Mouse (Mus musculus) heart, embryonic 15.5 days (tissue): Measurements from ENCODE around the gene Acap2. TPM values are rescaled to one million over a fixed set of nuclear protein-coding genes. Genes with fewer than 3 reads are reported as not detected.

Experiments
- ATAC-seq: fragments of 200-750 bp; cut with Nextera tagmentation; replicated peaks from 2 replicates; pipeline ENCODE4 v1.8.0; 2017; ENCODE audit warnings: low read depth, moderate TSS enrichment; ENCODE audit not compliant: insufficient number of reproducible peaks, insufficient read depth, low FRiP score
- H3K27ac ChIP-seq: fragments of 300-500 bp; sonication (generic); 2 replicates; pipeline ENCODE4 v1.5.1; 2015; ENCODE audit warnings: mild to moderate bottlenecking, inconsistent platforms
- H3K27me3 ChIP-seq: fragments of 300-500 bp; sonication (generic); 2 replicates; pipeline ENCODE4 v1.6.1; 2015; ENCODE audit warnings: inconsistent platforms
- H3K36me3 ChIP-seq: fragments of 300-500 bp; sonication (generic); 2 replicates; pipeline ENCODE4 v1.6.1; 2015; ENCODE audit warnings: mild to moderate bottlenecking, inconsistent platforms
- H3K4me1 ChIP-seq: fragments of 300-500 bp; sonication (generic); replicated peaks from 2 replicates; pipeline ENCODE4 v1.6.1; 2015; ENCODE audit warnings: inconsistent platforms
- H3K4me2 ChIP-seq: fragments of 300-500 bp; sonication (generic); 2 replicates; pipeline ENCODE4 v1.6.1; 2015; ENCODE audit warnings: inconsistent platforms, mild to moderate bottlenecking, moderate library complexity
- H3K4me3 ChIP-seq: fragments of 300-500 bp; sonication (generic); 2 replicates; pipeline ENCODE4 v1.5.1; 2015; ENCODE audit warnings: mild to moderate bottlenecking, inconsistent platforms
- H3K9ac ChIP-seq: fragments of 300-500 bp; sonication (generic); 2 replicates; pipeline ENCODE4 v1.6.1; 2015; ENCODE audit warnings: mild to moderate bottlenecking, inconsistent platforms
- H3K9me3 ChIP-seq: fragments of 300-500 bp; sonication (generic); replicated peaks from 2 replicates; pipeline ENCODE4 v1.6.1; 2016; ENCODE audit warnings: inconsistent platforms
- WGBS: fragments of 180-500 bp; shearing (Covaris S2); methylation state at CpG from one replicate; pipeline ENCODE4 v1.1.7; 2015; ENCODE audit warnings: mixed read lengths; 5-methylcytosine and 5-hydroxymethylcytosine counted together
- polyA plus RNA-seq: library from polyadenylated mRNA; unstranded; fragments of >200 nt; fragmentation: Nextera tagmentation; extraction: Ambion mirVana; gene quantifications from 2 replicates; pipeline ENCODE4 v1.2.1, GENCODE M21; 2015

Gene Acap2
- polyA plus RNA-seq, 1 experiment from 2014 or later, result 10.6 TPM

DNA sequence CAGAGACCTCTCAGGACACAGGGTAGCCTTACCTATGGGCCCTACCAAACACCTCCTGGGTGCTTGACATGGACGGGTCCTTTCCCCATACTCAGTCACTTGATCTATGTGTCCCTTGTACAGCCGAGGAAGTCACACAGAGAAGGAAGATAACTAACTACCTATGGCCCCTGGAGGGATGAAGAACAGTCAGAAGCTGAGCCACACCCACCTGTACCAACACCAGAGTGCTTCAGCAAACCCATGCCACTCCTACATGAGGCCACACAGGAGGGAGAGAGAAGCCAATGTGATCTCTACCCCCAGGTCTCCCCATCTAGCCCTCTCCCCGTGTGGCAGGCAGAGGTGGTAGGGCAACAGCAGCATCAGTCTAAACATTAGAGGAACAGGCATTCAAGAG, 138.1 kb downstream of the Acap2 start:
- no peak overlapping the region for H3K9ac ChIP-seq
- H3K4me1 ChIP-seq, result peaks cover 18% of the 10 kb centered on the region
- no peaks in the 10 kb centered on the region for H3K9me3 ChIP-seq
- H3K36me3 ChIP-seq, result no peaks in the 10 kb centered on the region
- no peak overlapping the region for H3K4me3 ChIP-seq
- ATAC-seq, result no peak
- H3K4me2 ChIP-seq, result no peak overlapping the region
- WGBS, result 73% methylated on average over 3 of the region's 3 CpGs
- H3K27ac ChIP-seq, result no peak overlapping the region
- H3K27me3 ChIP-seq, result no peaks in the 10 kb centered on the region

DNA sequence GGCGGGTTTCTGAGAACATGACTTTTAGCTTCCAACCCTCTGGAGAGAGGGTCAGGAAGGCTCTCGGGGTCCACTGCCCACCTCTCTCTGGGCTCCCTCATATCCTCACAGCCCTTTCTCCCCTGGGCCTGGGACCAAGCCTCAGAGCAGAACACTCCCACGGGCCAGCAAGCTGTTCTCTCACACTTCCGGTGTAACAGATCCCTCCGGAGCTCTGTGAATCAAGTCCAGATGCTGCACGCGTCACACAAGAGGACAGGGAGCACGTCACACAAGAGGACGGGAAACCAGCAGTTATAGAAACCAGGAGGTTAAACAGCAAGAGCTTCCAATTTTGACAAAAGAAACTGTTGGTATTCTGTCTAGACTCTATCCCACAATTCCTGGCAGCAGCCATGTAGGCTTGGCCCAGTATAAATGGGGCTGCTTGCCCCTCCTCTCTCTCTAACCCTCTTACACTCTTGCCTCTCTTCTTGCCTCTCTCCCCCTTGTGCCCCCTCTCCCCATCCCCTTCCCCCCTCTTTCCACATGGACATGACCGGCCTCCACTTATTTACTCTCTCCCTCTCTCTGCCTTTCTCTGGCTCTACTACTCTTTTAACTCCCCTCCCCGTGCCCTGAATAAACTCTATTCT, 139.7 kb downstream of the Acap2 start:
- Histone ChIP-seq H3K9me3 (no peaks in the 10 kb centered on the region), H3K9ac (no peak overlapping the region), H3K4me2 (no peak overlapping the region), H3K4me1 (peaks cover 14% of the 10 kb centered on the region; the same call in 1 of the 2 replicates), H3K4me3 (no peak overlapping the region), H3K27ac (peak overlapping the region; percentile 27), H3K36me3 (no peaks in the 10 kb centered on the region), H3K27me3 (no peaks in the 10 kb centered on the region)
- no peak for ATAC-seq
- 72% methylated on average over 11 of the region's 11 CpGs for WGBS

DNA sequence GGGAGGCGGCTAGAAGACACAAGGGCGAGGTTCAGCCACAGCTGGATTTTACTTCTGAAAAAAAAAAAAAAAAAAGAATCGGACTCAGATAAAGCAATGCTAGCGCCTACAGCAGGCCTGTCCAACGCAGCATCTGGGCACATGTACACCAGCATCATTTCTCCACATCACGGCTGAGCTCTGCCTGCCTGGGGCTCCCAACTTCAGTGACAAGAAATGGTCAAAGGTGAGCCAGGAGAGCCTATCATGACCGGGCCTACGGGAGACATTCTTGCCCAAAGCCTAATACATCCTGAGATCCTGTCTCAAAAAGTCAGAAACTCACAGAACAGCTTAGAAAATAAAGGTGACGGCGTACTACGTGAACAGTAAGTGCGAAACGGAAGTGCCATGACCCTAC, 140.3 kb downstream of the Acap2 start:
- H3K9me3 ChIP-seq, result no peaks in the 10 kb centered on the region
- 93% methylated on average over 13 of the region's 13 CpGs for WGBS
- H3K9ac ChIP-seq, result no peak overlapping the region
- H3K27ac ChIP-seq, result no peak overlapping the region
- no peak overlapping the region for H3K4me3 ChIP-seq
- H3K4me1 ChIP-seq, result peaks cover 15% of the 10 kb centered on the region; the same call in 1 of the 2 replicates
- no peak for ATAC-seq
- no peak overlapping the region for H3K4me2 ChIP-seq
- no peaks in the 10 kb centered on the region for H3K36me3 ChIP-seq
- H3K27me3 ChIP-seq, result no peaks in the 10 kb centered on the region

DNA sequence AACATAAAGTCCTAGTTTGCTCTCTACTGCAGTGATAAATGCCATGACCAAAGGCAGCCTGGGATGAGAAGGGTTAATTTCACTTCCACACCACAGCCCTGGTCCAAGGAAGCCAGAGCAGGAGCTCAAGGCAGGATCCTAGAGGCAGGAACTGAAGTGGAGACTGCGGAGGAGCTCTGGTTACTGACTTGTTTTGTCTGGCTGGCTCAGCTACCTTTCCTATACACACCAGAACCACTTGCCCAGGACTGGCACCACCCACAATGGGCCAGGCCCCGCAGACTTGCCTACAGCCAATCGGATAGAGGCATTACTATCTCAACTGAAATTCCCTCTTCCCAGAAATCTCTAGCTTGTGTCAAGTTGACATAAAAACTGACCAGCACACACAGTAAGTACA, 140.8 kb downstream of the Acap2 start:
- ATAC-seq, result no peak
- H3K4me2 ChIP-seq, result no peak overlapping the region
- H3K4me3 ChIP-seq, result no peak overlapping the region
- peaks cover 15% of the 10 kb centered on the region; the same call in 1 of the 2 replicates for H3K4me1 ChIP-seq
- no peaks in the 10 kb centered on the region for H3K27me3 ChIP-seq
- H3K9me3 ChIP-seq, result no peaks in the 10 kb centered on the region
- H3K27ac ChIP-seq, result no peak overlapping the region
- WGBS, result 86% methylated on average over 3 of the region's 3 CpGs
- no peaks in the 10 kb centered on the region for H3K36me3 ChIP-seq
- H3K9ac ChIP-seq, result no peak overlapping the region

DNA sequence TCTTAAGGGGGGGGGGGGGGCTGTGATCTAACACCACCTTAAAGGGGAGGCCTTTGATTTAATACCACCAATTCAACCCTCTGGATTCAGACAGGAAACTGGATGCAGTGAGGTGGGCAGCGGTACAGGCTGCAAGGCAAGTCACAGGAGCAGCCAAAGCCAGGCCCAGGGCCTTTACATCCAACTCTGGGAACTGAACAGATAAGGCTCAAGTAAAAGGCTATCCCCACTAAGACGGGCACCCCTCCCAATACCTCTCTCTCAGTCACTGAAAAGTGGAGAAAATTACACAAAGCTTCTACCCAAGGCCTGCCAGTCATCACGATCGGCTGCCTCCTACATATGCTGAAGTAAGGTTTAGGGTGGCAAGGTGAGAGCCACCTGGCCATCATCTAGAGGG, 141.3 kb downstream of the Acap2 start:
- WGBS, result 88% methylated on average over 4 of the region's 4 CpGs
- Histone ChIP-seq H3K4me2 (no peak overlapping the region), H3K36me3 (no peaks in the 10 kb centered on the region), H3K4me1 (peaks cover 15% of the 10 kb centered on the region; the same call in 1 of the 2 replicates), H3K9me3 (no peaks in the 10 kb centered on the region), H3K27me3 (no peaks in the 10 kb centered on the region), H3K9ac (no peak overlapping the region), H3K27ac (no peak overlapping the region), H3K4me3 (no peak overlapping the region)
- ATAC-seq, result no peak

DNA sequence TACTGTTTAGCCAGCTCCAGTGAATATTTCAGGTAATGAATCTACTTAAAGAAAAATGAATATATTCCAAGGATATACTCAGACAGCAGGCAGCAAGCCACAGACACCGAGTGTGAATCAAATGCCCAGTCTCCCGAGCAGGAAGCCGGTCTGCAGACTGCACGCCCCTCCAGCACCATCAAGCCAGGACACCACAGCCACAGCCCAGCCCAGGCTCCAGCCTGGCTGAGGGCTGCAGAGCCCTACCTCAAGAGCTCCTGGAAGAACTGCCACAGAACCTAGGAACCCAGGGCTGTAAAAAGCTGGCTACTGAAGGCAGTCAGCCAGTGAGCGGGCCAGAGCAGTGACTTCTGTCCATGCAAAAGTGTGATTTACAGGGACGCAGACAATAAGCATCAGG, 148.2 kb downstream of the Acap2 start:
- no peaks in the 10 kb centered on the region for H3K27me3 ChIP-seq
- H3K9me3 ChIP-seq, result no peaks in the 10 kb centered on the region
- 0 out of 2 replicates have a peak, but pooled peaks have one; percentile 41 for ATAC-seq
- WGBS, result 51% methylated on average over 6 of the region's 6 CpGs
- H3K4me1 ChIP-seq, result peaks cover 20% of the 10 kb centered on the region
- peak overlapping the region; percentile 36; the same call in 1 of the 2 replicates for H3K27ac ChIP-seq
- no peak overlapping the region for H3K4me2 ChIP-seq
- no peak overlapping the region for H3K4me3 ChIP-seq
- H3K9ac ChIP-seq, result no peak overlapping the region
- H3K36me3 ChIP-seq, result no peaks in the 10 kb centered on the region

DNA sequence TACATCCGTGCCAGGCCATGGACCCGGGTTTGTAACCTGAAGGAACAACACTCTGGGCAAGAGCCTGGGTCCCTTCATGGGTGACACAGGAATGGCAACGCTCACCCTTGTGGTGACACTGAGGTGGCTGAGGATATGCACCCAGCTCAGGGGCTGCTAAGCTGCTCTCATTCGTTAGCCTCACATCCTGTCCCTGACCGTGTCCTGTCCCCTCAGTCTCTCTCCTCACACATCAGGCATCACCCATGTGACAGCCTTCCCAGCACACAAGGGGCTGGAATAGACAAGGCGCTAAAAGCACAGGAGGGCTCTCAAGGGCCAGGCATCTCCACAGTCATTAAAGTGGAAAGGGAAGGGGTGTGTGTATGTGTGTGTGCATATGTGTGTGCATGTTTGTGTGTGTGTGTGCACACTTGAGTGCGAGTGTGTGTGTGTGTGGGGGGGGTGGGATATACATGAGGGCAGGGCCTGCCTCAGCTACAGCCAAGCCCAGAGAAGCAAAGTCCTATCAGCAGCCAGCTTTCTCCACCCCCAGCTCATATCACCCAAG, 148.8 kb downstream of the Acap2 start:
- Histone ChIP-seq H3K4me3 (no peak overlapping the region), H3K27ac (peak overlapping the region; percentile 25; the same call in 1 of the 2 replicates), H3K4me1 (peaks cover 26% of the 10 kb centered on the region), H3K4me2 (no peak overlapping the region), H3K36me3 (no peaks in the 10 kb centered on the region), H3K9ac (no peak overlapping the region), H3K9me3 (no peaks in the 10 kb centered on the region), H3K27me3 (no peaks in the 10 kb centered on the region)
- 44% methylated on average over 7 of the region's 7 CpGs for WGBS
- peak; percentile 17; the same call in 1 of the 2 replicates for ATAC-seq

DNA sequence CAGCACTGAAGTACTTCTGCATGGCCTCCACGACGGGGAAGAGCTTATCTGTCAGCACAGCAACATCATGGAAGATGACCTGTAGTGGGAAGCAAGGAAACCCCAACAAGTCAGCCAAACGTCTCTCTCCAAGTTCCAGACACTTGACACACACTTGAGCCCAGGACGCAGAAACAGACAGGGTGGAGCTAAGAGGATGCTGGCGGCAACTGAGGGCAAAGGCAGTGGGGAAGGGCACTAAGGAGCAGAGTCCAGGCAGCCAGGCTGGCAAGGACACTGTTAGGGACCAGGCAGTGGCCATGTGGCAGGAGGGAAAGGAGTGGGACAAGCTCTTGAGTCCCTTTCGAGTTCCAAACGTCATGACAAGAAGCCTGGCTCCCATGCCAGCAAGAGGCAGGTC, 150.3 kb downstream of the Acap2 start:
- 52% methylated on average over 7 of the region's 7 CpGs for WGBS
- H3K36me3 ChIP-seq, result no peaks in the 10 kb centered on the region
- ATAC-seq, result no peak
- no peaks in the 10 kb centered on the region for H3K27me3 ChIP-seq
- no peak overlapping the region for H3K27ac ChIP-seq
- no peak overlapping the region for H3K4me3 ChIP-seq
- H3K9me3 ChIP-seq, result no peaks in the 10 kb centered on the region
- no peak overlapping the region for H3K9ac ChIP-seq
- peaks cover 34% of the 10 kb centered on the region for H3K4me1 ChIP-seq
- no peak overlapping the region for H3K4me2 ChIP-seq

DNA sequence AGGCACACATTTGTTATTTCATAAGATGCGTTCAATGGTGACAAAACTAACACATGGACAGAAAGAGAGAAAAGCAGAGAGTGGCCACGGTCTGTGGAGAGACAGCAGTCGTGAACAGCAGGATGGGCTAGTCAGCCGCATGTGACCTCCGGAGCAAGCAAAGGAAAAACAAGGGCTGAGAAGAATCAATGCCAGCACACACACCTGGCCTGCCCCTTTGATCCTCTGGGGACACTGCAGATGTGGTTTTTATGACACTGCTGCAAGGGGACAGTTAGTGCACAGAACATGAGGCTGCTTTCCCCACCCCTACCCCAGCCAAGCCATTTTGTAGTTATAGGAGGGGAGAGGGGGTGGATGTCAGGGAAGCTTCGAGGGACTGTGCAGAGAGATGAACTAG, 152.9 kb downstream of the Acap2 start:
- no peak for ATAC-seq
- WGBS, result 76% methylated on average over 6 of the region's 6 CpGs
- H3K4me1 ChIP-seq, result peaks cover 37% of the 10 kb centered on the region
- H3K4me2 ChIP-seq, result no peak overlapping the region
- no peak overlapping the region for H3K4me3 ChIP-seq
- H3K27ac ChIP-seq, result no peak overlapping the region
- no peak overlapping the region for H3K9ac ChIP-seq
- no peaks in the 10 kb centered on the region for H3K9me3 ChIP-seq
- no peaks in the 10 kb centered on the region for H3K36me3 ChIP-seq
- H3K27me3 ChIP-seq, result no peaks in the 10 kb centered on the region

DNA sequence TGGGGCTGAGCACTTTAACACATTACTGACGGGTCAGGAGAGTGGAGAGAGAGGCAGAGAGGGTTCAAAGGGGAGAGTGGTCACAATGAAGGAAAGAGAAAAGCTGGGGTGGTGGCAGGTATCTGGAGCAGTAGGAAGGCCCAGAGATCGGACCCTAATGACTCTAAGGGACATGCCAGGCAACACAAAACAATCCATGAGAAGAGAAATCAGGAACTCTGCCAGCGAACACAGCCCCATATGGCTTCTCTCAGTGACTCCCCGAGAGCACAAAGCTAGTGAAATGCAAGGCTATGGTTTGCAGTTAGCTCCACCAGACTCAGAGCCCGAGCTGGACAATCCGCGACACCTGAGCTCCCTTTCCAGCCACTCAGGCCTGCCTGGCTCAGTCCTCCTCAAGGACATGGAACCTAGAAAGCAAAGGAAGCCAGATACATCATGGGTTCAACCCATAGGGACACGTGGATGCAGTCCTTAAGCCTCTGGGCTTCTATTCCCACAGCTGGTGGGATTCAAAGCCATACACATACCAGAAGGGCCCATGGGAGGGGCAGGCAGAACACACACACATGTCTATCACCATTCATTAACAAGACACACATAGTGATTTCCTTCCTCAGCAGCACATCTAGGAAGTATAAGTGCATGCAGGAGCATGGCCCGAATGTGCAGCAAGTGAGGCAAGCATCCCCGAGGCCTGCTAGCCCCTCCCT, 153.7 kb downstream of the Acap2 start:
- Histone ChIP-seq H3K36me3 (no peaks in the 10 kb centered on the region), H3K27me3 (no peaks in the 10 kb centered on the region), H3K4me3 (no peak overlapping the region), H3K27ac (no peak overlapping the region; the same call in 1 of the 2 replicates), H3K9ac (no peak overlapping the region), H3K4me1 (peaks cover 28% of the 10 kb centered on the region), H3K4me2 (no peak overlapping the region), H3K9me3 (no peaks in the 10 kb centered on the region)
- 82% methylated on average over 10 of the region's 10 CpGs for WGBS
- no peak for ATAC-seq

DNA sequence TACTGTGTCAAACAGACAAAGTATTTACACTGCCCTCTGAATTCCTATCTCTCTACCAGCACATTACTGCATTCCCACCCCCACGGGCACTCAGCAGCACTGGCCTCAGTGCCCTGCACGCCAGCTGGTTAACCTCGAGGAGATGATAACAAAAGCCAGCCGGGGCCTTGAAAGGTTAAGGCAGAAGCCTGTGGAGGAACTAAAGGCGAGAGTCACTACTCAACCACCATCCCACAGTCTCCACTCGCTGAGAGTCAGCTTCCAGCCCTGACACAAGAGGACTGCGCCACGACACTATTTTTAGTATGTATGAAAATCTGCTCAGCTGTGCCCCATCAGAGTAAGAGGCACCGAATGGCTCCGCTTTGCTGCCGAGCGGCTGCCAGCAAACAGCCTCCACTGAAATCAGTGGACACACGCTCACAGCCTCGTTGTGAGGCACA, 154.8 kb downstream of the Acap2 start:
- H3K9me3 ChIP-seq, result no peaks in the 10 kb centered on the region
- peak overlapping the region; percentile 50 for H3K4me2 ChIP-seq
- H3K27me3 ChIP-seq, result no peaks in the 10 kb centered on the region
- H3K36me3 ChIP-seq, result no peaks in the 10 kb centered on the region
- peak overlapping the region; percentile 90 for H3K27ac ChIP-seq
- 0 out of 2 replicates have a peak overlapping the region, but pooled peaks have one; percentile 3 for H3K4me3 ChIP-seq
- ATAC-seq, result peak; percentile 53
- peaks cover 23% of the 10 kb centered on the region for H3K4me1 ChIP-seq
- H3K9ac ChIP-seq, result no peak overlapping the region
- 26% methylated on average over 14 of the region's 14 CpGs for WGBS
